Mouse (Mus musculus) heart, embryonic 16.5 days (tissue): ENCODE measurements around the gene Gm35549. TPM values are rescaled to one million over a fixed set of nuclear protein-coding genes. Genes with fewer than 3 reads are reported as not detected.

Experiments used
- polyA plus RNA-seq: library from polyadenylated mRNA; unstranded; fragments of >200 nt; fragmentation: Nextera tagmentation; extraction: Ambion mirVana; gene quantifications from 2 replicates; pipeline ENCODE4 v1.2.1, GENCODE M21; 2015

The Gm35549 gene
- polyA plus RNA-seq, 1 experiment from 2014 or later, result not detected

Other genes with a start within 250 kb of the Gm35549 start
- gene Topaz1, start 96.7 kb downstream of the Gm35549 start, polyA plus RNA-seq, result not detected in 2 replicates
- 6.8 and 8.4 TPM in 2 replicates for gene Tcaim, start 38.5 kb downstream of the Gm35549 start, polyA plus RNA-seq
- gene Zfp445, start 22.0 kb upstream of the Gm35549 start, polyA plus RNA-seq, result 41.4 and 42.7 TPM in 2 replicates
- 2.8 and 3.2 TPM in 2 replicates for gene Zkscan7, start 41.6 kb upstream of the Gm35549 start, polyA plus RNA-seq
- 8.9 and 9.5 TPM in 2 replicates for gene Zfp105, start 79.0 kb upstream of the Gm35549 start, polyA plus RNA-seq
- 18.4 and 21.5 TPM in 2 replicates for gene 1110059G10Rik, start 107.0 kb upstream of the Gm35549 start, polyA plus RNA-seq
- gene Kif15, start 107.0 kb upstream of the Gm35549 start, polyA plus RNA-seq, result 23.8 and 26.6 TPM in 2 replicates
- gene Tmem42, start 177.3 kb upstream of the Gm35549 start, polyA plus RNA-seq, result 17.7 and 19.7 TPM in 2 replicates
- gene Tgm4, start 190.7 kb upstream of the Gm35549 start, polyA plus RNA-seq, result 0.41 and 0.68 TPM in 2 replicates